Mouse (Mus musculus) forebrain, postnatal 0 days (tissue): ENCODE measurements around the gene Cep170b. TPM values are rescaled to one million over a fixed set of nuclear protein-coding genes. Genes with fewer than 3 reads are reported as not detected.

Experiments used
- ATAC-seq: fragments of 200-750 bp; cut with Nextera tagmentation; 2 replicates; pipeline ENCODE4 v1.8.0; 2017; ENCODE audit warnings: mild to moderate bottlenecking, moderate library complexity
- DNase-seq: peaks from one replicate; pipeline ENCODE4 v3.0.0-alpha.2; 2015
- H3K27ac ChIP-seq: fragments of 300-500 bp; sonication (generic); 2 replicates; pipeline ENCODE4 v1.5.1; 2014; ENCODE audit warnings: low read depth, mild to moderate bottlenecking, antibody characterized with exemption, low read length, moderate library complexity, mixed read lengths
- H3K27me3 ChIP-seq: fragments of 300-500 bp; sonication (generic); 2 replicates; pipeline ENCODE4 v1.6.1; 2014; ENCODE audit warnings: mild to moderate bottlenecking, low read length, mixed read lengths; ENCODE audit not compliant: insufficient read depth
- H3K36me3 ChIP-seq: fragments of 300-500 bp; sonication (generic); 2 replicates; pipeline ENCODE4 v1.6.1; 2014; ENCODE audit warnings: mild to moderate bottlenecking, moderate library complexity; ENCODE audit not compliant: insufficient read depth
- H3K4me1 ChIP-seq: fragments of 300-500 bp; sonication (generic); 2 replicates; pipeline ENCODE4 v1.6.1; 2014; ENCODE audit warnings: antibody characterized with exemption; ENCODE audit not compliant: insufficient read depth
- H3K4me2 ChIP-seq: fragments of 300-500 bp; sonication (generic); 2 replicates; pipeline ENCODE4 v1.6.1; 2014; ENCODE audit warnings: low read depth, mild to moderate bottlenecking, moderate library complexity
- H3K4me3 ChIP-seq: fragments of 300-500 bp; sonication (generic); 2 replicates; pipeline ENCODE4 v1.5.1; 2014; ENCODE audit warnings: low read depth, low read length, mixed read lengths
- H3K9ac ChIP-seq: fragments of 300-500 bp; sonication (generic); 2 replicates; pipeline ENCODE4 v1.6.1; 2014; ENCODE audit warnings: mild to moderate bottlenecking
- H3K9me3 ChIP-seq: fragments of 300-500 bp; sonication (generic); 2 replicates; pipeline ENCODE4 v1.6.1; 2016; ENCODE audit warnings: low read length
- CTCF ChIP-seq: sonication (generic); IDR thresholded peaks from 2 replicates; pipeline ENCODE4 v1.5.1; 2016; ENCODE audit warnings: antibody characterized with exemption, control low read depth, low read depth
- WGBS: fragments of 180-500 bp; shearing (Covaris S2); extraction: QIAGEN DNeasy Blood & Tissue Kit; methylation state at CpG from one replicate; pipeline ENCODE4 v1.1.7; 2014; 5-methylcytosine and 5-hydroxymethylcytosine counted together
- polyA plus RNA-seq: library from polyadenylated mRNA; unstranded; fragments of >200 nt; fragmentation: Nextera tagmentation; extraction: Ambion mirVana; gene quantifications from 2 replicates; pipeline ENCODE4 v1.2.1, GENCODE M21; 2015
- total RNA-seq: library from RNA; depleted of rRNA; stranded (reverse); fragments of >200 nt; gene quantifications from 2 replicates; pipeline ENCODE4 v1.2.3, GENCODE M21; 2014

Gene Cep170b
- total and polyA plus RNA-seq, 2 experiments from 2014 or later, result 31.6 to 86.7 TPM

DNA sequence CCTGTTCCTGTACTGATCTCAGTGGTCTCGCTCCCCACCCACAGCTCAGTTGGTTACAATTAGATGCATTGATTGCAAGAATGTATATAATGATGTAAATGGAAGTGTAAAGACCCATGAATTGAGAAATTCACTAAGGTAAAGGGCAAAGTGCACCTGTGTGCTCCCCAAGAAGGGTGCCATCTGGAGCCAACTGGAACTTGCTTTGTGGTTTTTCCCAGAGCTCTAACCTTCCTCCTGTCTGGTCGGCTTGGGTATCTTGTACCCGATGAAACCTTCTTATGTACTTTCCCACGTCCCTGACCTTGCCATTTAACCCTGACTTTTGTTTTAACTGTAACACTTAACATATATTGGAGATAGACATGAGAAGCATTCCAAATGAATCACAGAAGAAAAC, 35.6 kb downstream of the Cep170b start:
- TF ChIP-seq CTCF, result no peak
- no peak for ATAC-seq
- no peak overlapping the region for H3K4me3 ChIP-seq
- no peaks in the 10 kb centered on the region for H3K4me1 ChIP-seq
- H3K4me2 ChIP-seq, result no peak overlapping the region
- 71% methylated on average over 4 of the region's 4 CpGs for WGBS
- H3K36me3 ChIP-seq, result no peaks in the 10 kb centered on the region
- H3K9ac ChIP-seq, result no peak overlapping the region
- no peaks in the 10 kb centered on the region for H3K9me3 ChIP-seq
- no peaks in the 10 kb centered on the region for H3K27me3 ChIP-seq
- H3K27ac ChIP-seq, result no peak overlapping the region
- DNase-seq, result no peak

- no peak overlapping the region for H3K4me3 ChIP-seq
- 93% methylated on average over 5 of the region's 5 CpGs for WGBS
- no peaks in the 10 kb centered on the region for H3K27me3 ChIP-seq
- no peaks in the 10 kb centered on the region for H3K9me3 ChIP-seq
- no peak for TF ChIP-seq CTCF
- H3K4me1 ChIP-seq, result no peaks in the 10 kb centered on the region
- no peak overlapping the region for H3K27ac ChIP-seq
- H3K36me3 ChIP-seq, result no peaks in the 10 kb centered on the region
- no peak for DNase-seq
- no peak for ATAC-seq
- H3K4me2 ChIP-seq, result no peak overlapping the region
- H3K9ac ChIP-seq, result no peak overlapping the region
Observed at GRCm38 (mm10) chr12:112757896-112758295, 37.6 kb downstream of the Cep170b start.

DNA sequence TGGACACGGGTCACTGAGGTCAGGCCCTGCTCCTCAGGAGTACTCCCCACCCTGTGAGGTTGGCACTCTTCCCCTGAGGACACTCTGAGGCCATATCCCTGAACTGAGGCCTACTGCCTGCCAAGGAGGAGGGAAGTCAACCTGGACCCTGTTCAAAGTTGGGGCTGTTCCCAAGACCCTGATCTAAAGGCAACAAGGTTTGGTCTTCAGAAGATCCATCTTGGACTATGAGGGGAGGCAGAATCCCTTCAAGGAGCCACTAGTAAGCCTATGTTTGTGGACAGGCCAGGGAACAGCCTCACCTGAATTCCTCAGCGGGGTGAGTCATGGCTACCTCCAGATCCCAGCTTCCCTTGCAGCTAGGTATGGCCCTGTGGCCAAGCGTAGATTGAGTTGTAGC, 39.2 kb downstream of the Cep170b start:
- H3K9ac ChIP-seq, result no peak overlapping the region
- no peaks in the 10 kb centered on the region for H3K27me3 ChIP-seq
- H3K4me2 ChIP-seq, result no peak overlapping the region
- 95% methylated on average over 3 of the region's 3 CpGs for WGBS
- no peak for DNase-seq
- H3K36me3 ChIP-seq, result no peaks in the 10 kb centered on the region
- no peaks in the 10 kb centered on the region for H3K4me1 ChIP-seq
- no peak overlapping the region for H3K4me3 ChIP-seq
- ATAC-seq, result no peak
- TF ChIP-seq CTCF, result no peak
- H3K9me3 ChIP-seq, result no peaks in the 10 kb centered on the region
- no peak overlapping the region for H3K27ac ChIP-seq

DNA sequence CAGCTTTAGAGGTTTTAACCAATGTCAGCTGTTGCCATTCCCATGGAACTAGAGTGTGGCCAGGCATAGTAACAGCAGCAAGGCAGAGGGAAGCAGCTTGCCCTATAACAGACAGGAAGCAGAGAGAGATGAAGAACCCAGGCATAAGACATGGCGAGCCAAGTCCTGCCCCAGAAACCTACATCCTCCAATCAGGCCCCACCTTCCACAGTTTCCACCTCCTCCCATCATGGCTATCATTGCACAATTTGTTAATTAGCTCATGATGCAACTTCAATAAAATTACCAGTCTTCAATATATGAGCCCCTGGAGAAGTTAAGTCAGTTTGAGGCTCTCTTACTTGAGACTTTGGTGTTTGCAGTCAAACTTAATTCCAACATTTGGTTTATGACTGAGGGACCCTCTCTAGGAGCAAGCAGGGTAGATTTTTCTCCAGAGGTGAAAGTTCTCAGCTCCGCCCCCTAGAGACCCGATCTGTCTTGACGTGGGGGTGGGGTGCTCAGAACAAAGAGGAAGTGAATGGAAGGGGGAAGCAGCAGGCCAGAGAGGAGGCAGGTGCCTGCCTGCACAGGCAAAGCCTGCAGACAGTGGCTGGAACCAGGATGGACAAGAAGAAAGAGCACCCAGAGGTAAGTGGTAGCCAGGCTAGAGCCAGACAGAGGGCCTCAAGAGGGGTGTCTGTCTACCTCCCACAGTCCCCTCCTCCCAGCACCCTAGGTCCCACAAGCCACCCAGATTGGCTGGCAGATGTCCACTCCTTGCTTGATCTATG, 40.1 kb downstream of the Cep170b start, which contains the start of gene Pld4:
TSS of gene Pld4 (plus strand) at position 502 of the 773 bp plus-strand sequence.
- H3K27ac ChIP-seq, result no peak within 1 kb of the TSS
- no peak for TF ChIP-seq CTCF
- H3K9me3 ChIP-seq, result no peaks in the 10 kb centered on the region
- no peak within 1 kb of the TSS for H3K9ac ChIP-seq
- ATAC-seq (no peak), DNase-seq (no peak)
- no peaks in the 10 kb centered on the region for H3K27me3 ChIP-seq
- no peak within 1 kb of the TSS for H3K4me2 ChIP-seq
- WGBS, result 45% methylated on average over 4 of the region's 4 CpGs
- no peaks in the 10 kb centered on the region for H3K4me1 ChIP-seq
- H3K4me3 ChIP-seq, result no peak within 1 kb of the TSS
- no peaks in the 10 kb centered on the region for H3K36me3 ChIP-seq

GRCm38 (mm10) chr12:112761411-112761810, 41.2 kb downstream of the Cep170b start:
- Histone ChIP-seq H3K9me3 (no peaks in the 10 kb centered on the region), H3K36me3 (no peaks in the 10 kb centered on the region), H3K27ac (no peak overlapping the region), H3K4me1 (no peaks in the 10 kb centered on the region), H3K4me3 (no peak overlapping the region), H3K4me2 (no peak overlapping the region), H3K9ac (no peak overlapping the region), H3K27me3 (no peaks in the 10 kb centered on the region)
- DNase-seq (no peak), ATAC-seq (no peak)
- 93% methylated on average over 4 of the region's 4 CpGs for WGBS
- TF ChIP-seq CTCF, result no peak

GRCm38 (mm10) chr12:112762018-112762417, 41.8 kb downstream of the Cep170b start:
- DNase-seq (no peak), ATAC-seq (no peak)
- no peak overlapping the region for H3K27ac ChIP-seq
- no peaks in the 10 kb centered on the region for H3K4me1 ChIP-seq
- no peaks in the 10 kb centered on the region for H3K36me3 ChIP-seq
- no peak overlapping the region for H3K9ac ChIP-seq
- H3K27me3 ChIP-seq, result no peaks in the 10 kb centered on the region
- no peak overlapping the region for H3K4me3 ChIP-seq
- H3K9me3 ChIP-seq, result no peaks in the 10 kb centered on the region
- H3K4me2 ChIP-seq, result no peak overlapping the region
- no peak for TF ChIP-seq CTCF
- WGBS, result 91% methylated on average over 3 of the region's 3 CpGs

DNA sequence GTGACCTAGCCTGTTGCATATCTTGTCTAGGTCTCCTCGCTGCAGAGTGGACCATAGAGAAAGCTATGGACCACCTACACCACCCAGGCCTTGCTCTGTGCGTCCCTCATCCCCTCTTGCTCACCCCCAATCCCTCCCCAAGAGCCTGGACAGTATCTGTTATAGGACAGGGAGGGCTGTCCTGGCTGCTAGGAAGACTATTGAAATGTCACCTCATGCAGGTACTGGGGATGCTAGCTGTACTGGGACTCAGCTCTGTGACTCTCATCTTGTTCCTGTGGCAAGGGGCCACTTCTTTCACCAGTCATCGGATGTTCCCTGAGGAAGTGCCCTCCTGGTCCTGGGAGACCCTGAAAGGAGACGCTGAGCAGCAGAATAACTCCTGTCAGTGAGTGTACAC, 42.9 kb downstream of the Cep170b start:
- H3K9ac ChIP-seq, result no peak overlapping the region
- no peaks in the 10 kb centered on the region for H3K4me1 ChIP-seq
- no peaks in the 10 kb centered on the region for H3K27me3 ChIP-seq
- no peak overlapping the region for H3K4me2 ChIP-seq
- 80% methylated on average over 4 of the region's 4 CpGs for WGBS
- H3K27ac ChIP-seq, result no peak overlapping the region
- H3K9me3 ChIP-seq, result no peaks in the 10 kb centered on the region
- DNase-seq (no peak), ATAC-seq (no peak)
- no peak for TF ChIP-seq CTCF
- H3K4me3 ChIP-seq, result no peak overlapping the region
- no peaks in the 10 kb centered on the region for H3K36me3 ChIP-seq
